Mouse (Mus musculus) megakaryocyte, embryonic 14.5 days (primary cell): ENCODE results near the gene Shc4.

Source experiments
- FLI1 ChIP-seq: IDR thresholded peaks from 2 replicates; pipeline ENCODE4 v1.6.1; 2012; ENCODE audit warnings: low read length, inconsistent platforms, mixed read lengths
- GATA1 ChIP-seq: IDR thresholded peaks from 3 replicates; pipeline ENCODE4 v1.6.1; 2012; ENCODE audit warnings: mixed read lengths, low read length, inconsistent platforms, borderline replicate concordance

DNA sequence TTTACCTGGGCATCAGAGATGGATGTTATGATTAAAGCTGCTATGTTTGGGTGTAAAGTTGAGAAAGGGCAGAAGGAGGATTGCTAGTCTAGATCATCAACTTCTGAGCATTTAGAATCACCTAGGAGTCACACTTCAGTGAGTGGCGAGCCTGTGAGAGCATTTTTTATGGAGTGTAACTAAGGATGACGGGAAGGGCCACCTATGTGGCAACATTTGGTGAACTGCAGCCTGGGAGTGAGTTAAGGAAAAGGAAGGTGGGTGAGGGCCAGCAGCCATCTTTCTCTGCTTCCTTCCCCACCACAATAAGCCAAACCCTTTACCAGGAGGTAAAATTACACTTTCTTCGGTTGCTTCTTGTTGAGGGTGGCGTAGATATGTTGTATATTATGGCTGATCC lies 132.1 kb downstream of the Shc4 start:
- TF ChIP-seq GATA1 (no peak), FLI1 (no peak)
